Mouse (Mus musculus) E14TG2a.4 (cell line): ENCODE data around the gene Tspan8.

Source experiments
- CTCF ChIP-seq: conservative IDR thresholded peaks from 2 replicates; pipeline ENCODE4 v1.5.1; 2014; ENCODE audit warnings: low read length
- POU5F1 ChIP-seq: IDR thresholded peaks from 2 replicates; pipeline ENCODE4 v1.6.1; 2014; ENCODE audit warnings: low read length, borderline replicate concordance

DNA sequence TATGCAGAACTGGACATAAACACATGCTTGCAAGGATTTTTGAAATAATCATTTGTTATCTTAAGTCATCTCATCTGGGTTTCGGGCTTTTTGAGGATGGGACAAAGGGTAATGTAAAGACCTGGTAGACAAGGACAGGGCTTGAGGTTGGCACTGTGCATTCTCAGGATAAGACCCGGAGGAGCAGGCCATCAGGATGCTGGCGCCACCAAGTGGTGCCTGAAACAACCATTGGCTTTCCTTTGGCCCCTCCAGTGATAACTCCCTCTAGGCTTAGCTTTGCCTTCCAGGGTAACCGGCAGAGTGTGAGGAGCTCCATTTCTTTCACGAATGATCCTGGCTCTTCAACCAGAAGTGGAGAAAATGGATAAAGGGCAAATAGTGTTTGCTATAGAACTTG lies 38.0 kb upstream of the Tspan8 start:
- peak; percentile 43 for TF ChIP-seq CTCF
- TF ChIP-seq POU5F1: no peak
